Mouse (Mus musculus): ENCODE measurements at regions not wholly inside any gene's neighbourhood (a gene's known extent, or its start where the extent isn't known, plus 50 kb on each side); places are given as distances from the start of the nearest gene placed in this dataset.

- peak; percentile 5 for DNase-seq
These were observed 561.1 kb downstream of the Adgrl2 start for GRCm38 (mm10) chr3:148429012-148429865.

- DNase-seq: no peak
These were observed 566.3 kb downstream of the Adgrl2 start for GRCm38 (mm10) chr3:148424089-148424488.

GRCm38 (mm10) chr3:148423383-148423782, 567.0 kb downstream of the Adgrl2 start:
- DNase-seq: no peak

GRCm38 (mm10) chr3:148422720-148423119, 567.6 kb downstream of the Adgrl2 start:
- DNase-seq: no peak

- no peak for DNase-seq
These were observed 568.1 kb downstream of the Adgrl2 start for GRCm38 (mm10) chr3:148422205-148422604.

GRCm38 (mm10) chr3:148420303-148420702, 570.1 kb downstream of the Adgrl2 start:
- no peak for DNase-seq

- DNase-seq: no peak
These were observed 570.8 kb downstream of the Adgrl2 start for GRCm38 (mm10) chr3:148419462-148420074.

GRCm38 (mm10) chr3:148418067-148418466, 572.3 kb downstream of the Adgrl2 start:
- no peak for DNase-seq

- DNase-seq: no peak
These were observed 574.9 kb downstream of the Adgrl2 start for GRCm38 (mm10) chr3:148415443-148415842.

- no peak for DNase-seq
These were observed 577.3 kb downstream of the Adgrl2 start for GRCm38 (mm10) chr3:148413027-148413426.

- no peak for DNase-seq
These were observed 578.2 kb downstream of the Adgrl2 start for GRCm38 (mm10) chr3:148412191-148412590.

GRCm38 (mm10) chr3:148398349-148398748, 592.0 kb downstream of the Adgrl2 start:
- no peak for DNase-seq

GRCm38 (mm10) chr3:148387550-148387949, 602.8 kb downstream of the Adgrl2 start:
- no peak for DNase-seq

- DNase-seq: no peak
These were observed 604.6 kb downstream of the Adgrl2 start for GRCm38 (mm10) chr3:148385712-148386111.

- no peak for DNase-seq
These were observed 609.3 kb downstream of the Adgrl2 start for GRCm38 (mm10) chr3:148381057-148381456.

GRCm38 (mm10) chr3:148363331-148363730, 627.0 kb downstream of the Adgrl2 start:
- DNase-seq: no peak

GRCm38 (mm10) chr3:148362453-148362864, 627.9 kb downstream of the Adgrl2 start:
- no peak for DNase-seq

- DNase-seq: no peak
These were observed 646.6 kb downstream of the Adgrl2 start for GRCm38 (mm10) chr3:148343633-148344361.

GRCm38 (mm10) chr3:148343256-148343632, 647.1 kb downstream of the Adgrl2 start:
- no peak for DNase-seq

GRCm38 (mm10) chr3:148339258-148339657, 651.1 kb downstream of the Adgrl2 start:
- no peak for DNase-seq

GRCm38 (mm10) chr3:148336640-148337039, 653.7 kb downstream of the Adgrl2 start:
- DNase-seq: no peak

GRCm38 (mm10) chr3:148336091-148336511, 654.3 kb downstream of the Adgrl2 start:
- DNase-seq: no peak

GRCm38 (mm10) chr3:148335654-148336053, 654.7 kb downstream of the Adgrl2 start:
- no peak for DNase-seq

All from cerebellum, adult 9-10 months (tissue).